Mouse (Mus musculus) embryonic facial prominence, embryonic 13.5 days (tissue): ENCODE data around the gene Gpr39. TPM values are rescaled to one million over a fixed set of nuclear protein-coding genes. Genes with fewer than 3 reads are reported as not detected.

Source experiments
- ATAC-seq: fragments of 200-750 bp; cut with Nextera tagmentation; 2 replicates; pipeline ENCODE4 v1.8.0; 2017; ENCODE audit warnings: low read depth; ENCODE audit not compliant: insufficient number of reproducible peaks, insufficient read depth, low FRiP score, low TSS enrichment
- H3K27ac ChIP-seq: fragments of 300-500 bp; sonication (generic); 2 replicates; pipeline ENCODE4 v1.5.1; 2015; ENCODE audit warnings: moderate library complexity, mild to moderate bottlenecking, inconsistent platforms
- H3K27me3 ChIP-seq: fragments of 300-500 bp; sonication (generic); 2 replicates; pipeline ENCODE4 v1.6.1; 2015; ENCODE audit warnings: mild to moderate bottlenecking, inconsistent platforms
- H3K36me3 ChIP-seq: fragments of 300-500 bp; sonication (generic); 2 replicates; pipeline ENCODE4 v1.6.1; 2015; ENCODE audit warnings: mild to moderate bottlenecking, inconsistent platforms
- H3K4me1 ChIP-seq: fragments of 300-500 bp; sonication (generic); 2 replicates; pipeline ENCODE4 v1.6.1; 2015; ENCODE audit warnings: inconsistent platforms
- H3K4me2 ChIP-seq: fragments of 300-500 bp; sonication (generic); 2 replicates; pipeline ENCODE4 v1.6.1; 2015; ENCODE audit warnings: moderate library complexity, mild to moderate bottlenecking, inconsistent platforms
- H3K4me3 ChIP-seq: fragments of 300-500 bp; sonication (generic); 2 replicates; pipeline ENCODE4 v1.5.1; 2015; ENCODE audit warnings: mild to moderate bottlenecking, inconsistent platforms
- H3K9ac ChIP-seq: fragments of 300-500 bp; sonication (generic); 2 replicates; pipeline ENCODE4 v1.6.1; 2015; ENCODE audit warnings: mild to moderate bottlenecking, inconsistent platforms
- H3K9me3 ChIP-seq: fragments of 300-500 bp; sonication (generic); 2 replicates; pipeline ENCODE4 v1.6.1; 2016; ENCODE audit warnings: inconsistent platforms
- WGBS: fragments of 180-500 bp; shearing (Covaris S2); methylation state at CpG from one replicate; pipeline ENCODE4 v1.1.7; 2015; ENCODE audit warnings: mixed read lengths; 5-methylcytosine and 5-hydroxymethylcytosine counted together
- polyA plus RNA-seq: library from polyadenylated mRNA; unstranded; fragments of >200 nt; fragmentation: Nextera tagmentation; extraction: Ambion mirVana; gene quantifications from 2 replicates; pipeline ENCODE4 v1.2.1, GENCODE M21; 2015

Gpr39 gene
- polyA plus RNA-seq, 1 experiment from 2014 or later: not detected

DNA sequence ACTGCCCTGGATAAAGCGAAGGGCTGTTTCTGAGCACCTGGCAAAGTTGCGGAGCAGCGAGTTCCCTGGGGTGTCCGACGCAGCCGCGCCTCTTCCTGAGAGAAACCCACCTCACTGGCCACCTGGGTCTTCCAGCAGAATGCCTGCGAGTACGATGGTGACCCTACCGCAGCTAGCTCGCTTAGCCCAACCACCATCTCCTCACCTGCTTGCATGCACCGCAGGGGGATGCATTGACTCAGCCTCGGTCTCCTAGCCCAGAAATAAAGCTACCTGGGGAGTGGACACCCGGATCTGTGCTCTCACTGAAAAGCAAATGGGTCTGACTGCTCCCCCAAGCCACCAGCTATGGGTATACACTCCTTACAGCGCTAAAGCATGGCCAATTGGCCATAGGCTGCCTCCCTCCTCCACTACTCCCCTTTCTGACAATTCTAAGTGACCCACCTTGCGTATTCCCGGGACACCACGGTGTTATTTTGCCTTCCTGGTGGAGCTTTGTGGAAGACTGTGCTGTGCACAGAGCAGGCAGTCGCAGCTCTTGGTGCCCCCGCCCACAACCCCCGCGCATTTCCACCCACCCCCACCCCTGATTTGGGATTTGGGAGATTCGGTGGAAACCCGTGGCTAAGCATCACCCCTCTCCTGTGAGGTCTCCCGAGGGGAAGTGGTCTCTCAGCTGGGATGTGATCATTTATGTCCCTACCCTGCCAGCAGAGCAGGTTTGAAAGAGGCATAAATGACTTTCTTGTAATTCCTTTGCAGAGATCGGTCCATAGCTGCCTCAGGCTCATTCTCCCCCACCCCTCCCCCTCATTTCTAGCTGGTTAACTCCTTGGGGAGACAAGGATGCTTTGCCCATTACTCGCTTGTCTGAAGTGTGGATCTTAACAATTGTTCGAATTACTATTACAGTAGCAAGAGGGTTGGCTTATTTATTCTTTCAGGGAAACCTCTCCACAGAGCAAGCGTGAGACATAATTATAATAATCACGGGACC is 236.1 kb downstream of the Gpr39 start, which contains the start of gene Lypd1:
Gene Lypd1, minus strand, starts transcription at position 501 of the 1,000 bp plus-strand sequence.
- Histone ChIP-seq H3K36me3 (no peaks in the 10 kb centered on the region), H3K27ac (no peak within 1 kb of the TSS), H3K4me1 (peaks cover 38% of the 10 kb centered on the region), H3K27me3 (peaks cover 67% of the 10 kb centered on the region), H3K9me3 (no peaks in the 10 kb centered on the region), H3K9ac (peak within 1 kb of the TSS; percentile 64), H3K4me2 (peak within 1 kb of the TSS; percentile 98), H3K4me3 (peak within 1 kb of the TSS; percentile 54)
- ATAC-seq: no peak
- 5% methylated on average over 30 of the region's 30 CpGs for WGBS

DNA sequence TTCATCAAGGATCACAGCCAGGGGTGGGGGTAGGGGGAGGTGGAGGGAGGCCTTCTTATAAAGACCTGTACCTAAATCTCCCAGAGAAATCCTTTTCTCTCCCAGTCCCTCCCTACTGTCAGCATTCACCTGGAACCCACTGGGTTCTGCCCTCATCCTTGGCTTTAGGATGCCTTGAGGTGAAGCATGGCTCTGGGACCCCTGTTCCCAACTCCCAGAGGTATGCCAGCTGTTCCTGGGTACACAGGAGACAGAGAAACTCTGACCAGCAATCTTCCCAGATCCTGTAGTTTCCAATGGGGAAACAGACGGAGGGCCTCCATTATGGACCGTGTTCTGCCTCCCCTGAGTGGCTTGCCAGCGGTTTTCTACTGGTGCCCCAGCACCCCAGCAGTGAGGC is 243.9 kb downstream of the Gpr39 start:
- H3K4me2 ChIP-seq: no peak overlapping the region
- H3K27ac ChIP-seq: no peak overlapping the region
- peaks cover 4% of the 10 kb centered on the region for H3K27me3 ChIP-seq
- H3K4me3 ChIP-seq: no peak overlapping the region
- ATAC-seq: no peak
- no peaks in the 10 kb centered on the region for H3K36me3 ChIP-seq
- H3K4me1 ChIP-seq: no peaks in the 10 kb centered on the region
- H3K9ac ChIP-seq: no peak overlapping the region
- no peaks in the 10 kb centered on the region for H3K9me3 ChIP-seq
- WGBS: 89% methylated on average over 3 of the region's 3 CpGs

- Histone ChIP-seq H3K27ac (no peak overlapping the region), H3K4me1 (no peaks in the 10 kb centered on the region), H3K4me2 (no peak overlapping the region), H3K27me3 (no peaks in the 10 kb centered on the region), H3K9ac (no peak overlapping the region), H3K9me3 (no peaks in the 10 kb centered on the region), H3K4me3 (no peak overlapping the region), H3K36me3 (no peaks in the 10 kb centered on the region)
- no peak for ATAC-seq
- 71% methylated on average over 2 of the region's 2 CpGs for WGBS
Observed at GRCm38 (mm10) chr1:125923062-125923461, 246.3 kb downstream of the Gpr39 start.

Other genes with a start within 250 kb of the Gpr39 start
- gene Actr3, start 241.3 kb upstream of the Gpr39 start, polyA plus RNA-seq: 225 and 247 TPM in 2 replicates
- gene Slc35f5, start 116.4 kb upstream of the Gpr39 start, polyA plus RNA-seq: 39.2 and 44.8 TPM in 2 replicates
- 8.8 and 9.5 TPM in 2 replicates for gene Lypd1, start 236.1 kb downstream of the Gpr39 start, polyA plus RNA-seq